Mouse (Mus musculus) frontal cortex, adult 2 months (tissue): ENCODE results near the gene Atg4b. TPM values are rescaled to one million over a fixed set of nuclear protein-coding genes. Genes with fewer than 3 reads are reported as not detected.
A peak's percentile ranks its signal among the peaks of the same experiment; 100 is the strongest.

Source experiments
- DNase-seq, 2 experiments: peaks; one replicate each; pipeline ENCODE4 v3.0.0; 2022; ENCODE audit warnings: low spot score in 1 of 2; ENCODE audit errors: extremely low spot score in 1 of 2
- polyA plus RNA-seq: library from polyadenylated mRNA; depleted of rRNA; stranded (reverse); fragments of >200 nt; gene quantifications from 2 replicates; pipeline ENCODE4 v1.2.3, GENCODE M21; 2012; rRNA removed

The Atg4b gene
- 49.9 and 50.6 TPM in 2 replicates for polyA plus RNA-seq

DNA sequence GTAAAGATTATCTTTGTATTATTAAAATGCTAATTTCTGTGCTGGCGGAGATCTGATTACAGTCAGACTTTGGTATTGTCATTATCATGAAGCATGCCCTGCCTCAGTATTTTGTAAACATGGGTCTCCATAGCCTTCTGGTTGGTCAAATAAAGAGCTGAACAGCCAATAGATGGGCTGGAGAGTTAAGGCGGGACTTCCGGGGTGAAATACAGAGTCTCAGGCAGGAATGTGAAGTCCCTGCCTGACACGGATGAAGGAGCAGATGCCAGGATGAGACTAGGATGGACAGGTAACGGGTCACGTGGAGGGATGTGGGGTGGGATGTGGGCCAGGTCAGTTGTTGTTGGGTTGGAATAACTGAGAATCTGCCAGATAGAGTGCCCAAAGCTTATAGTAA is at the start of gene Atg4b:
Gene Atg4b (plus strand): TSS at position 211 of the 400 bp plus-strand sequence.
- DNase-seq = no peak

DNA sequence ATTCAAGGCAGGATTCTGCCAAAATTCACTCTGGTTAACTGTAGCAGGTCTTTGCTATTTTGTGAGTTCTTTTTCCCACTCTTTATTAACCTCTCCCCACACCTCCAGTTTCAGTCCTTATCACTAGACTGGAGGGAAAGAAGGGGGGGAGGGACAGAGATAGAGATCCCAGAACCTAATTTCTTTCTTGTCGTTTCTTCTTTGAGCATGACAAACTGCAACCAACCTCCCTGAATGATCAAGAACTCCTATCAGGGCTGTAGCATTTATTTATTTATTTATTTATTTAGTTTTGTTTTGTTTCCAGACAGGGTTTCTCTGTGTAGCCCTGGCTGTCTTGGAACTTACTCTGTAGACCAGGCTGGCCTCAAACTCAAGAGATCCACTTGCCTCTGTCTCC is 49.2 kb upstream of the Atg4b start:
- no peak for DNase-seq

- DNase-seq = no peak
Measured at GRCm38 (mm10) chr1:93703472-93704048, 47.7 kb upstream of the Atg4b start.

GRCm38 (mm10) chr1:93704341-93704740 is 47.0 kb upstream of the Atg4b start:
- no peak for DNase-seq

DNA sequence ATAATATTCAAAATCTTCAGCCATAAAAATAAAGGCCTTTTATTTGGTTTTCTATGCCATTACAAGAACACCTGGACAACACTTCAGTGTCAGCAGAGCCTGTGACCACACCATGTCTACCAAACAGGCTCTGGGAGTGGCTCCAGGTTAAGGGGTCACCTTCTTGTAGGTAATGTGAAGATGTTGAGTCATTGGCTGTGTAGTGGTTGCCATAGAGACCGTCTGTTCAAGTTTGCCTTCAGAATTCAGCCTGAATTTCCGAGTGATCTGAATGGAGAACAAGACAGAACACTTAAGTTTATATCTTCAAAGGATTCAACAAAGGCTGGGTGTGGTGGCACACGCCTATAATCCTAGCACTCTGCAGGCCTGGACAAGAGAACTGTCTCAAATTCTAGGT is 45.9 kb upstream of the Atg4b start:
- no peak for DNase-seq

DNA sequence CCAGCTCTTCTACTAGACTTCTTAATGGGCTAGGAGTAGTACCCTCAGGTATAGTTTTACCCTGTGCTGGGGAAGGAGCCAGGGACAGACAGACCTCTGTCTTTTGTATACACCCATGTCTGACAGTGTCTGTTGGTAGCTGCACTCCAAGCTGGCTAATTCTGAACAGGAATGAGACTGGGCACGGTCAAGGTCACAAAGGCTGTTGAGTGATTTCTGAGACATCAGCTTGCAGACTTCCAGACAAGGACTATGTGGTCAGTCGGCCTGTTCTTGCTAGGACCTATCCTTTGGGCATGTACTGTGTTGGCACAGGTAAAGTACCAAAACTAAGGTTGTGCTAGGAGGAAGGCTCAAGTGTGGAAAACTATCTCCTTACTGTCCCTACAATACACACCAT is 35.1 kb upstream of the Atg4b start:
- DNase-seq = no peak

- DNase-seq = no peak
Measured at GRCm38 (mm10) chr1:93721557-93721956, 29.7 kb upstream of the Atg4b start.

DNA sequence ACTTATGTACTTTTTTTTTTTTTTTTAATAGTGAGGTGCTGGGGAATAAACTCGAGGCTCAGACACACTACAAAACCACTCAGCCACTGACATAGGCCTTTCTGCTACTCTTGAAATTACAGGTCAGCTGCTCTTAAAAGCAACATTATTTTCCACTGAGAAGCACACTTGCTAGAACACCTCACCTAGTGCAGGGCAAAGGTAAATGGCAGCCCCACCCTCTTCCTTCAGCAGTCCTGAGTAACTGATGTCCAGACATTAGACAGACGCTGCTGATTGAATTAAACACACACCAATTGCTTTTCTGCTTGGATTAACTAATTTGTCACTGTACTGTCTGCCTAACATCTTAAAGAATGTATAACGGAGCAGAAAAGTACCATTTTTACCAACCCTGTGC is 26.7 kb upstream of the Atg4b start:
- DNase-seq = no peak

DNA sequence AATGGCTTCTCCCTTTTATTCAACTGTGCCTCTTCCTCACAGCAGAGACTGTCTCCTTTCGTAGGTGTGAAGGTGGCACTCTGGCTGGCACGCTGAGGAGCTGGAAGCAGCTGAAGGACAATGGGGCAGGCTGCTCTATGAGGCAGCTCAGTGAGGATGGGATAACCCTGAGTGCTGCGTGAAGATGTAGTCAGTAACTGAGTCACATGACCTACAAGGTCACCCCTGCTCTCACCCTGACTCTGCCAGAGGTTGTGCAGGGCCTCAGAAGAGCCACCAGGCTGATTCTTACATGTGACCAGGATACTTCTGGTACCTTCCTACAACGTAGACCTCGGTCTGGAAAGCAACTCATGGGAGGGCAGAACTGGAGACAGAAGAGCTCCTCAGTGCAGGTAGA is 25.6 kb upstream of the Atg4b start:
- no peak for DNase-seq

DNA sequence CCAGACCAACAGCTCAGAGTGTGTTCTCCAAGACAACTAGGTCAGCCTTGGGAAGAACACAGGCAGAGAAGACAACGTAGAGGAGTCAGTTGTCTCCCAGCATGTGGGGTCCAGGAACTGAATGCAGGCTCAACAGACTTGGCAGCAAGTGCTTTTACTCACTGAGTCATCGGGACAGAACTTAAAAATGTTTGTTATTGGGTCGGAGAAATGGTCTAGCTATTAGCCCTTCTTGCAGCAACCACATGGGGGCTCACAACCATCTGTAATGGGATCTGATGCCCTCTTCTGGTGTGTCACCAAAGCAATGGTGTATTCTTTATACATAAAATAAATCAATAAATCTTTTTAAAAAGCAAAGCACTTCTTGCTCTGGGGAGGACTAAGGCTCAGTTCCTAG is 25.2 kb upstream of the Atg4b start:
- DNase-seq = no peak

DNA sequence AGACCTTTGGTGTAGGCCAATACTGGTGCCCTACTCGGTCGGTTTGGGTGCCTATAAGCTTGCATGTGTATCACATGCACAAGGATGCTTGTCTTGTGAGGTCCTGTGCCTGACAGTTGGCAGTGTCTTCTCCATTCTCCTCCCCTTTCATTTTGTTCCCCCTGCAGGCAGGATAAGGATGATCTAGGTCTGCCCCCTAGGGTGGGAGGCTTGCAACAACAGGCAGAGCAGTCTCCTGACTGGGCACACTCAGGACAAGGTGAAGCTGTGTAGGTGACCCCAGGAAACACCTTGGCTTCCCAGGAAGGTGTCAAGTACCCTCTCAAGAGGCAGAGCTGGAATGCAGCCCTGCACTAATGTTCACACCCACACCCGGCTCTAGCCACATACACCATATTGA is 24.3 kb upstream of the Atg4b start:
- peak in 1 of 2 experiments; percentile 72 for DNase-seq

GRCm38 (mm10) chr1:93731103-93731502 is 20.2 kb upstream of the Atg4b start:
- DNase-seq = no peak

- peak in 1 of 2 experiments; percentile 58 for DNase-seq
Measured at GRCm38 (mm10) chr1:93731880-93732281, 19.4 kb upstream of the Atg4b start.

- no peak for DNase-seq
Measured at GRCm38 (mm10) chr1:93735859-93736258, 15.4 kb upstream of the Atg4b start.

DNA sequence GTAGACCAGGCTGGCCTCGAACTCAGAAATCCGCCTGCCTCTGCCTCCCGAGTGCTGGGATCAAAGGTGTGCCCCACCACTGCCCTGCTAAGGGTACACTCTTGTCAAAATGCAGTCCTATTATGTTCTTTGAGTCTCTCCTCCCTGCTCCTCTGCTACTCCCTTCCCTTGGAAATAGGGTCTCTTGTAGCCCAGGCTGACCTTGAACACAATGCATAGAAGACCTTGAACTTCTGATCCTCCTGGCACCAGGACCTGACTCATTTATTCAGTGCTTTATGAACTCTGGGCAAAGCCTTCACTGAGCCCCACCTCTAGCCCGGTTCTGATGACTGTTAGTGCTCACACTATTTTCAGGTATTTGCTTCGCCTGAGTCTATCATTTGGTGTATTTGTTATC is 13.6 kb upstream of the Atg4b start:
- no peak for DNase-seq

- no peak for DNase-seq
Measured at GRCm38 (mm10) chr1:93740671-93741070, 10.6 kb upstream of the Atg4b start.

DNA sequence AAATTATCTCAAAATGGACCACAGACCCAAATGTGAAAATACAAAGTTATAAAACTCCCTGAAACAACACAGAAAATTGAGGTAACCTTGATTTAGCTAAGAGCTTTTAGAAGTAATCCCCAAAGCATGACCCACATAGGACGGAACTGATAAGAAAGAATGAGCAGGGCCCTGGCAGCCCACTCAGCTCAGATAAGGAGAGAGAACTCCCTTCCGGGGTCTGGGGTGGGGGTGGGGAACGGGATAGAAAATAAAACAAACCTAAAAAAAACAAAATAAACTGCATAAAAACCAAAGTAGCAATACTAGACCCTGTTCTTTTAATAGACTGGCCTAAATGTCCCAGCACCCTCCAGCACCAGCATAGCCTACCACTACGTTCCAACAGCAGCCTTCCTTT is 9.3 kb upstream of the Atg4b start:
- no peak for DNase-seq

GRCm38 (mm10) chr1:93742910-93743309 is 8.4 kb upstream of the Atg4b start:
- DNase-seq = no peak

DNA sequence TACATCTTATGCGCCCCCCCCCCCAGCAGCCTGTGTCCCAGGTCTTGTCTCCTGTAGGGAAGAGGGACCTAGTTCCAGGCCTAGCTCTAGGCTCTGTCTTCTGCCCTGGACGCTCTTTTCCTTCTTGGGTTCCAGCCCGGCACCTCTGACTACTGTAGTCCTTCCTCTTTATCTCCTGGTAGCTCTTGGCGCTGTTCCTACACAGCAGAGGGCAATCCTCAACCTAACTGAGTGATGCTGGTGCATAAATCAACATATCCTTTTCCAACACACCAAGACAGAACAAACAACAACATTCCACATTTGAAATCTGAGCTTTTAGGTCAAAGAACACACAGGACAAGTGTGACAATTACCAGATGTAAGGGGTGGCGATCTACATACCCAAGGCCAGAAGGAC is 5.1 kb upstream of the Atg4b start:
- DNase-seq = no peak

- DNase-seq = no peak
Measured at GRCm38 (mm10) chr1:93748539-93748938, 2.8 kb upstream of the Atg4b start.

DNA sequence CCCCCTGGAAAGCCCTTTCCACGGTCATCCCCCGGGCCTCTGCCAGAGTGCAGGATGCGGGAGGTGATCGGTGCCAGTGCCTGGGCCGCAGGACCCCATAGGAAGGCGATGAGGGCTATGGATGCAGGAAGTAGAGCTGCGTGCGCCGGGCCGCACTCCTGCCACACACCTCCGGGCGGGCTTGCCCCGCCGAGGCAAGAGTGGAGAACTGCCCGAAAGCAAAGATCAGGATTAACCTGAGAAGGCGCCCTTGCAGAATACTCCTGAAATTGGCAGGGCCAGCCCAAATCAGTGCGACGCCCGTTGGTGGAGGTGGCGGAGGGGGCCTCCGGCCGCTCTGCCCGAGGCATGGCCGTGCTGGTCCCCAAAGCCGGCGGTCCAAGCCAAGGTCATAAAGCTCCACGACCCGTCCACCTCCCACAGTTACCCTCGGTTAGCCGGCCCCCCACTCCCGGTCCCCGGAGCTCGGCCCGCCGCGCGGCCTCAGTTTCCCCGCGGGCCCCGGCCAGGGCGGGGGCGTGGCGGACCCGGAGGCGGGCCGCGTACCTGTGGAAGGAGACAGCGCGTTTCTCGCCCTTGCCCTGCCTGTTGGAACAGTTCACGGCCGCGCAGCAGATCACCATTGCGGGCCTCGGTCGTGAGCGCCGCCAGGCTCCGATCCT is 2.7 kb downstream of the Atg4b start:
- DNase-seq = no peak

DNA sequence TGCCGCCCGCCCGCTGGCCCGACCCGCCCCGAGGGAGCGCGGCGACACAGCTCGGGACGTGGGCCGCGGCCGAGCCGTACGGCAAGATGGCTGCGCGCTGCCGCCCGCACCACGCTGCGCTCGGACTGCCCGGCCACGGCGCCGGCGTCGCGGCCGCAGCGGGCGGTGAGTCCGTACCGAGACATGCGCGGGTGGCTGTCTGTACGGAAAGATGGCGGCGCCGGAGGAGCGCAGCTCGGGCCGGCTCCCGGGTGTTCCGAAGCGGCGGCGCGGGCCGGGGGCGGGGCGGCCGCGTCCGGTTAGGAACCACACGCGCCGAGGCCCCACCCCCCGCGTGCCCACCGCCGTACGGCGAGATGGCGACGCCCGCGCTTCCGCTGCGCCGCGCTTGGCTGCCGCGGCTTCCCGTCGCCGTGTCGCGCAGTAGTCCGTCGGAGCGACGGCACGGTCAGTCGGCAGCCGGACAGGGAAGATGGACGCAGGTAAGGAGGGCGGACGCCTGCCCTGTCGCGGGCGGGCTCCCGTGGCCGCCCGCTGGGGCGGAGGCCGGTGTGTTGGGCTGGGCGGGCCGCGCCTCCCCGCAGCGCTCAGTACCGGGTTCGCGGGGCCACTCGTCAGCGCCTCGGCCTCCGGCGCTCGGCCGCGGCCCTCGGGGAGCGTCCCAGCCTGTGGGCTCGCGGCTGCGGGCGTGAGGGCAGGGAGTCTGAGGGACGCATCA is 3.4 kb downstream of the Atg4b start, which contains the start of gene Thap4:
Gene Thap4 (minus strand): TSS at position 292 of the 718 bp plus-strand sequence.
- DNase-seq = peak; percentile 90 to 93
